Mouse (Mus musculus): ENCODE results near the gene Usp36.

- TF ChIP-seq CTCF (IDR thresholded peaks at IDR 0.05; ENCODE audit: extremely low read depth, insufficient read depth, low read length) (no peak), POLR2A (IDR thresholded peaks at IDR 0.05; ENCODE audit: extremely low read depth, insufficient read depth, low read length) (no peak)
Measured at GRCm38 (mm10) chr11:118227650-118228049, 62.4 kb downstream of the Usp36 start.

All from cortical plate, adult 2 months (tissue).